Mouse (Mus musculus) olfactory bulb, adult 2 months (tissue): ENCODE measurements around the gene Fgfr2.

Experiments
- CTCF ChIP-seq: fragments of 200-500 bp; IDR thresholded peaks from 2 replicates; pipeline ENCODE4 v1.5.1; 2012; ENCODE audit warnings: low read depth, mild to moderate bottlenecking, low read length, moderate library complexity; ENCODE audit not compliant: insufficient read depth
- POLR2A ChIP-seq: fragments of 200-500 bp; IDR thresholded peaks from 2 replicates; pipeline ENCODE4 v1.6.1; 2012; ENCODE audit warnings: mild to moderate bottlenecking, low read depth, low read length, moderate library complexity; ENCODE audit not compliant: insufficient read depth

DNA sequence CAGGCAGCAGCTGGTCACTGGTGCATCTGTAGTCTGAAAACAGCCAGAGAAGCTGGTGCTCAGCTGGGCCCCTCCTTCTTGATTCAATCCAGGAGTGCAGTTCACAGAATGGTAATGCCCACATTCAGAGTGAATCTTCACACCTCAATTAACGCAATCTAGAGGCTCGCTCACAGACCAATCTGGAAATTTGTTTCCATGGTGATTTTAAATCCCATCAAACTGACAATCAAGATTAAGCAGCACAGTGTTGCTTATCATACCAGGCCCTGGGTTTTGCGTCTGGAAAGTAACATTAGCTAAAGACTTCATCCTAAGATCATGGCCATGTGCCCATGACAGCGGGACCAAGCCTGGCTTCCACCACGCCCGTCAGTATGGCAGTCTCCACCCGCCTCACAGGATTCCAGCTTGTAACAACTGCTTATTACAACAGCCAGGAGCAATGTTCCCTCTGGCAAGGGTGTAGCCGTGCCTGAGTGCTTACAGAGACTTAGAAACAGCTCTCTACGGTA lies 644.8 kb downstream of the Fgfr2 start:
- TF ChIP-seq CTCF (no peak), POLR2A (no peak)
